Mouse (Mus musculus) G1E (cell line): ENCODE measurements at regions not wholly inside any gene's neighbourhood (a gene's known extent, or its start where the extent isn't known, plus 50 kb on each side); places are given as distances from the start of the nearest gene placed in this dataset.
"Not testable (repeated sequence)": the region's sequence is repeated elsewhere in the genome, so short reads cannot be mapped to it uniquely, and the experiment has no call there.

Source experiments
- CTCF ChIP-seq: IDR thresholded peaks from 2 replicates; pipeline ENCODE4 v1.5.1; 2012; ENCODE audit warnings: low read depth, low read length, inconsistent platforms, mixed read lengths
- GATA1 ChIP-seq: IDR thresholded peaks from 2 replicates; pipeline ENCODE4 v1.6.1; 2012; ENCODE audit warnings: borderline replicate concordance, low read length, inconsistent platforms, mixed read lengths
- GATA2 ChIP-seq: IDR thresholded peaks from 2 replicates; pipeline ENCODE4 v1.6.1; 2012; ENCODE audit warnings: low read depth, low read length, inconsistent platforms, borderline replicate concordance
- POLR2AphosphoS5 ChIP-seq: IDR thresholded peaks from 2 replicates; pipeline ENCODE4 v1.6.1; 2012; ENCODE audit warnings: low read depth, low read length, inconsistent platforms; ENCODE audit not compliant: insufficient replicate concordance
- TAL1 ChIP-seq: conservative IDR thresholded peaks from 2 replicates; pipeline ENCODE4 v1.6.1; 2012; ENCODE audit warnings: low read depth, low read length, inconsistent platforms, mixed read lengths

DNA sequence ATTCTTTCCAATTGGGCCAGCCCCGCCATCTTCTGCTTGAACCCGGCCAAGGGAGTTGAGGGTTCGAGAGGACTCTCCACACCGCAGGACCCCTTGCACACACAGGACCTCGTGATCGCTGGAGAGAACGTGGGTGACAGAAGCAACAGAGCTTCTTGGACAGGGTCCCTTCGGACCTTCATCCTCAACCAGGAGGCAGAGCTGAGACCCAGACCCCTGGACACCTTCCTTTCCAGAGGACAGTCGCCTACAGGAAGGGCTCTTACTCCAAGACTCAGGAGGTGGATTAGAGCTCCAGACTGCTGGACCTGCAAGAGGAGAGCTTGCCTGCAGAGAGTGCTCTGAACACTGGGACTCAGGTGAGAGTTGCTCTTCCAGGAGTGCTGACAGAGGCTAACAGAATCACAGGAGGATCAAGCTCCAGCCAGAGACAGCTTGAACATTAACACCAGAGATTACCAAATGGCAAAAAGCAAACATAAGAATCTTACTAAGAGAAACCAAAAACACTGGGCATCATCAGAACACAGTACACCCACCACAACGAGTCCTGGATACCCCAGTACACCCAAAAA lies 99.3 kb upstream of the Arid1b start:
- TF ChIP-seq CTCF, GATA1, TAL1, POLR2AphosphoS5, GATA2: not testable (repeated sequence)
